Mouse (Mus musculus): ENCODE results near the gene Hand2. TPM values are rescaled to one million over a fixed set of nuclear protein-coding genes. Genes with fewer than 3 reads are reported as not detected.

The Hand2 gene
- total RNA-seq, 2 experiments from 2014 or later, result 32.2 to 38.4 TPM

Other genes starting within 250 kb of the Hand2 start
- gene Scrg1, start 134.9 kb downstream of the Hand2 start, total RNA-seq (2021), result 1 to 10 TPM in 1 of 2 experiments, under 1 TPM in 1; 0.45 to 1.2 TPM
- 10 to 100 TPM in 1 of 2 experiments, 1 to 10 TPM in 1; 9.8 to 10.3 TPM for gene Sap30, start 166.9 kb downstream of the Hand2 start, total RNA-seq (2021)
- gene Hmgb2, start 190.9 kb downstream of the Hand2 start, total RNA-seq (2021), result 10 to 100 TPM; 79.0 to 96.4 TPM